Mouse (Mus musculus) right cerebral cortex, adult 18-20 months (tissue): ENCODE data around the gene Rph3al.

Source experiments
- DNase-seq: peaks from one replicate; pipeline ENCODE4 v3.0.0; 2022; ENCODE audit warnings: mixed read lengths

Gene Rph3al

DNA sequence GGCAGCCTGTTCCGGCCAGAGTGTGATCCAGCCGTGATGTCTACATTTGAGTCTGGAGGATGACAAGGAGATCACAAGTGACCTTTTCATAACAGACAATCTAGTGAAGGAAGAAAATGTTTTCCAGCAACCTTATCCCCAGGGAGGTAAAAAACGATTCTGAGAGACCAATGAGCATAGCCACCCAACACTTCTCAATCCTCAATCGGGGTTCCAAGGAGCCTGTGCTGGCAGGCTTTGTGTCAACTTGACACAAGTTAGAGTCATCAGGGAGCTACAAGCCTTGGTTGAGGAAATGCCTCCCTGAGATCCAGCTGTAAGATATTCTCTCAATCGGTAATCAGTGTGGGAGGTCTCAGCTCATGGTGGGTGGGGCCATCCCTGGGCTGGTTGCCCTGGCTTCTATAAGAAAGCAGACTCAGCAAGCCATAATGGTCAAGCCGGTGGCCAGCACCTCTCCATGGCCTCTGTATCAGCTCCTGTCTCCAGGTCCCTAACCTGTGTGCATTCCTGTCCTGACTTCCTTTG is at the start of gene Rph3al:
Gene Rph3al (minus strand): TSS at position 51 of the 528 bp plus-strand sequence.
- no peak for DNase-seq

DNA sequence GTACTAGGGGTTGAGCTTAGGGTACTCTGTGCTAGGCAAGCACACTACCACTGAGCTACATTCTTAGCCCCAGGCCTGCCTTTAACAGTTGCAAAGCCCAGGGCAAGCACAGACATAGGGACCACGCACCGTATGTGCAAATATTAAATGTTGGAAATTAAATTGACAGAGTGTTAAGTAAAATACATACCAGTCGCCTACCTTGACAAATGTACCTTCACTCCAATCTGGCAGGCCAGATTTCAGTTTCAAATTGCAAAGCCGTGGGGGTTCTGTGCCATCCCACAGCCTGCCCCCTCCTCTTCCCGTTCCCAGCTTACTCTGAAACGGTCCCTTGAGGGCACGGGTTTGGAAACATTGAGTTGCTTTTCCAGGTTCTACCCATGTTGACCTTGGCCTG is 47.7 kb upstream of the Rph3al start:
- no peak for DNase-seq

DNA sequence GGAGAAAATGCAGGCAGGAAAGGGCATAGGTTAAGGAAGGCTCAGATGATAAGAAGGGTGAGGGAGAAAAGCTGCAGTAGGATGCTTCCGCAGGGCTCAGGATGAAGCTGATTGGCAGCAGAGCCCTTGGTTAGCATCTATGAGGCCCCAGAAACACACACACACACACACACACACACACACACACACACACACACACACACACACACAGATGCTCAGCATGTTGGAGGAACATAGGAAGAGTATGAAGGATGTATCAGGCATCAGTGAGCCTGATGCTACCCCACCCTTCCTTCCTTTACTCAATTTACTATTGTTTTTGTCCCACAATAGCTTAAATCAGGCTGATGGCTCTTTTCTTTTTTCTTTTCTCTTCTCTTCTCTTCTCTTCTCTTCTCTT is 46.4 kb upstream of the Rph3al start:
- no peak for DNase-seq

DNA sequence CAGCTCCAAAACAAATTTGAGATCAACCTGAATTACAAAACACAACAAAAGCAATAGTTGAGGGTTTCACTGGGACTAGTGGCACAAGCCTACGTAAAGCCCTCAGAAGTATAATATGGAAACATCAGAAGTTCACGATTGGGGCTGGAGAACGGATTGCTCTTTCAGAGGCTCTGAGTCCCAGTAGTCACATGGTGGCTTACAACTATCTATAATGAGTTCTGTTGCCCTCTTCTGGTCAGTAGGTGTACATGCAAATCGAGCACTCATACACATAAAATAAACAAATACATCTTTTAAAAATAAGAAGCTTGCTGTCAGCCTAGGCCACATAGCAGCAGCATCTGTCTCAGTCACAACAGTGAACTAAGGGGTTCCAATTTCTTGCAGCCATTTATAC is 45.0 kb upstream of the Rph3al start:
- no peak for DNase-seq

DNA sequence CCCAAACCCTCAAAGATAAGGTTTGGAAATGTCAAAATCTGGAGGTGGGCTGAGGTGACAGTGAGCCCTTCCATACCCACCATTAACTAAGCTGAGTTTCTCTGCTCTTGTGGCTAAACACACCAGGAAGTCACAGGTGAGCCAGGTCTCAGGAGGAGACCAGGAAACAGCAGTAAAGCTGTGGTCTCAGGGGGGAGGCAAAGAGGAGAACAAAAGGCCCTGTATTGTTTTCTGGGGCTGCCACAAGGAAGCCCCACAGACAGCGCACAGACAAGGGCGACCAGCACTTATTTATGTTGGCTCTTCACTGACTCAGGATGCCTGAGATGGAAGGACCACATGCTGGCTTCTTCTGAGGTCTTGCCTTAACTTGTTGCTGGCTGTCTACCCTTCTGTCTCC is 42.2 kb upstream of the Rph3al start:
- no peak for DNase-seq

DNA sequence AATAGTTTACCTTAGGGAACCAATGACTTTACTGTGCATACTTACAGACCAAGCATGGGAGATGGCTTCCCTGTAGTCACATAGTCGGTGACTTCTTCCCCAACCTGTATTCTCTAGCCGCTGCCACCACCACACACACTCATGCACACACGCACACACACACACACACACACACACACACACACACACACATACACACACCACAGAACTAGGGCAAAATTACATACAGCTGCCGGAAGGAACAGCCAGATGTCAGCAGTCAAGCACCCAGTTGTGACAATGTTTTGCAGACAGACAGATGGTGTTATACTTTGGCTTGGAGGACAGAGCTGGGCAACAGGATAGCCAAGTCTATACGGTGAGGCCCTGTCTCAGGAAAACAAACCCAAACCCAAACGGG is 39.8 kb upstream of the Rph3al start:
- no peak for DNase-seq

DNA sequence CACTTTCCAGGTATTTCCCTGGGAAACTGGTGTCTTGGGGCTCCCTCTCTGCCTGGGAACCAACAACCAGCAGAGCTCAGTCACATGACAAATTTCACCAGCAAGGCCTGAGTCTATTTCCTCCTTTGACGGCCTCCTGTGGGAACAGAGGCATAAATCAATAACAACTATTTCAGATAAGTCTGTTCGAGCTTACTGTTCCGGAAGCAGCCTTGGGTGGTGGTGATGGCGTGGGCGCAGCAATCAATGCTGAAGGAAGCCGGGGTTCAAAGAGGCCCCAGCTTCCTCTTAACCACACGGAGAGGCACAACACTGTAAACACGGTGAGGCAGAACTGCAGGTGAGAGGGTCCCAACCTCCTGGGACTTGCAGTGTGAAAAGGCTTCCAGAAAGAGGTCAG is 38.5 kb upstream of the Rph3al start:
- no peak for DNase-seq

DNA sequence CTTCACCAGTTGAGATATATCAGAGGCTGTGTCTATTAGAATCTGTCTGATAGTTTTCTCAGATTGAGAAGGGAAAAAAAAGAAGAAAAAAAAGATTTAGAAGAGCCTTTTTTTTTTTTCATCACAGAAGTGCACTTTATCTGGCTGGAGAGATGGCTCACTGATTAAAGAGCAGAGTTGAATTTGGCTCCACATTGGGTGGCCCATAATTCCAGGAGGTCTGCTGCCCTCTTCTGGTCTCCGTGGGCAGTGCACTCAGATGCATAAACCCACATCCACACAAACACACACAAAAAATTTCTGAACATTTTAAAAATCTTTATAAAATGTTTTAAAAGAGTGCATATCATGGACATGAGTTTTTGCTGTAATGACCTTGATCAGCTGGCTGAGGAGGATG is 35.8 kb upstream of the Rph3al start:
- no peak for DNase-seq

DNA sequence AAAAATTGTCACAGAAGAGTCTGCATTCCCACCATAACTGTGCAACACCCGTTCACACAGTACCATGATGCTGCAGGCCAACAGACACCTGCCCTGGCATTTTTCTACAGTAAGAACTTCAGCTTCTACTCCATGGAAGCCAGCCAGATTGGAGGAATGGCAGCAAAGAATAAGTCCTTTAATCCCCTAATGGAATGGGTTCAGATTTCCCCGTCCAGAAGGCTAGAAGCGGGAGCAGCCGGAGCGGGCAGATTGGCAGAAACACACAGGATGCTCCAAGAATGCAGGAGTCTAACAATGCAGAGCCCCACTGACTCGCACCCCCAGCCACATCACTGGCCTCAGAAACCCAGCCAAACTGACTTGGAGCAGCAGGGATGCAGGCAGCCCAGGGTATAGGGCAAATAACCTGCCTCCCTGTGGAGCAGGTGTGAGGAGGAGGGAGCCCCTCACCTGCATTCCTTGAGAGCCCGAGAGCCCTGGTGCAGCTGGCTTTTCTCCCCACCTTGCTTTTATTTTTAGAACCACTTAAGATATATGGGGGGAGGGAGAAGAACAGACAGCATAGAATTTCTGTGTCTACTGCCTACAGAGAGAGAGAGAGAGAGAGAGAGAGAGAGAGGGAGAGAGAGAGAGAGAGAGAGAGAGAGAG is 34.8 kb upstream of the Rph3al start:
- no peak for DNase-seq

DNA sequence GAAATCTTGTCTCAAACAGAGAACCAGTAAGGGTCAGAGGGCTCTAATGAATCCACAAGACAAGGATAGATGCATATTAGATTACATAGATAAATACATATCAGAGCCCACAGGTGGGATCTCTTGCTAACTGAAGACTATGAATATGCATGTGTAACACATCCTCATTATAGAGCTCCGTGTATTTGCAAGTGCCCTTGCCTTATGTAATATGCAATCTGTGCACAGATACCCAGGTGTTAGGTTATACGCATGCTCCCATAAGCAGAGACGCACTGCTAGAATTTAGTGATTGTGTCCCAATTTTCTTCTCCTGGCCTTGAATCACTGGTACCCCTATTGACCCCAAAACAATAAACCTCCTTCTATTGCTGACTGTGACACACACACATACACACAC is 34.0 kb upstream of the Rph3al start:
- DNase-seq, result no peak

DNA sequence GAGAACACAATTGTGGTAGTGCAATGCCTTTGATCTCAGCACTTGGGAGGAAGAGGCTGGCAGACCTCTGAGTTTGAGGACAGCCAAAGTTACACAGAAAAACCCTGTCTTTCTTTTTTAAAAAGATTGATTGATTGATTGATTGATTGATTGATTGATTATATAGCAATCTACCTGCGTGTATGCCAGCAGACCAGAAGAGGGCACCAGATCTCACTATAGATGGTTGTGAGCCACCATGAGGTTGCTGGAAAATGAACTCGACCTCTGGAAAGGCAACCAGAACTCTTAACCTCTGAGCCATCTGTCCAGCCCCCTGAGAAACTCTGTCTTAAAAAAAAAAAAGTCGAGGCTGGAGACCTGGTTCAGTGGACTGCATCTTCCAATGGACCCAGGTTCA is 32.4 kb upstream of the Rph3al start:
- no peak for DNase-seq

DNA sequence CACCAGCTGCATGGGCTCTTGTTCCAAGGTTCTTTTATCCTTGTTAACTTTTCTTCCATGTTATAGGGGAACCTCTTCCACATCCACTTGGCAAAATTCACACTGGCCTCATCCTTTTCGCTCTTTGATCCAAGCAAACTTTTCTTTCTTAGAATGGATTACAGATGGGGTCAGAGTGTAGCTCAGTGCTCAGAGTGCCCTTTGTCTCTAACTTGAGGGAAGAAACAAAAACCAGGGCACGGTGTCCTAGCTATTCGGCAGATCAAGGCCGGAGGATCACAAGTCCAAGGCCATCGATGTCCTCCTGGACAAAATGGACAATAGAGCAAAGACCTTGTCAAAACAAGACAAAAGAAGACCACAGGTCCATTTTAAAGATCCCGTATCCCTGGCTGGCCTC is 30.5 kb upstream of the Rph3al start:
- no peak for DNase-seq

DNA sequence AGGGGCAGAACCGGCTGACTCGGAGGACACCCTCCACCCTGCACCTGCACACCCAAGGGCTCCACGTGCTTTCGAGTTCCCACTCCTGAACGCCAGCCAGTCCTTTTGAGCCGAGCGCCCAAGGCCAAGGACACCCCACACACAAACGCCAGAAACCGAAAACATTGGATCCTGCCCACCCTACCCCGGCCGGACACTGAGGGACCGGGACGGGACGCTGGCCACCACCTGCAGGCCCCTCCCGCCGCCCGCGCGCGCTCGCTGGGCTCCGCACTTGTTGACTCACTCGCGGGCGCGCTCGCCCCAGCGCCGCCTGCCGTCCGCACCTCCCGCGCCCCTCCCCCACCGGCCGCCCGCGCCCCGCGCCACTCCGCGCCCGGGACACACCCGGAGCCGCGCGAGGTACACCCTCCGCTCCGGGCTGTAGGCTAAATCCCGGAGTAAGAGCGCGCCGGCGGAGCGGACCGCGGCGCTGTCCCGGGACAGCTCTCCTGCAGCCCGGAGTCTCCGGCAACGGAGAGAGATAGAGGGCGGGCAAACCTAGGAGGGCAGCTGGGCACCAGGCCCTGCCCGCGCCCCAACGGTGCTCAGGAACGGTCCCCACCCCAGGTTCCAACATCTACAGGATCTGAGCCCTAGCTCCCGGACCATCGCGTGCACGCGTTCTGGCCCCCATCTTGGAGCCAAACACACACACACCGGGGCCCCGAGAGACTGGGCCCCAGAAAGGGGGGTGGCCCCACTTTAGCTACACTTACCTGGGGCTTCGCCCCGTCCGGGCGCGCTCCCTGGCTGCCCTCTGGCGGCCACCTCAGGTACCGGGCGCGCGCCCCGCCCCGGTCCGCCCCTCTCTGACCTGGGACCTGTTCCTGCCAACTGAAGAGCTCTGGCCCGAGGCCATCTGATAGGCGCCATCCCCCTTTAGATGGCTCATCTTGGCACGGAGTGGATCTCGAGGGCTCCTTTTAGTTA is 28.5 kb upstream of the Rph3al start:
- peak; percentile 63 for DNase-seq

DNA sequence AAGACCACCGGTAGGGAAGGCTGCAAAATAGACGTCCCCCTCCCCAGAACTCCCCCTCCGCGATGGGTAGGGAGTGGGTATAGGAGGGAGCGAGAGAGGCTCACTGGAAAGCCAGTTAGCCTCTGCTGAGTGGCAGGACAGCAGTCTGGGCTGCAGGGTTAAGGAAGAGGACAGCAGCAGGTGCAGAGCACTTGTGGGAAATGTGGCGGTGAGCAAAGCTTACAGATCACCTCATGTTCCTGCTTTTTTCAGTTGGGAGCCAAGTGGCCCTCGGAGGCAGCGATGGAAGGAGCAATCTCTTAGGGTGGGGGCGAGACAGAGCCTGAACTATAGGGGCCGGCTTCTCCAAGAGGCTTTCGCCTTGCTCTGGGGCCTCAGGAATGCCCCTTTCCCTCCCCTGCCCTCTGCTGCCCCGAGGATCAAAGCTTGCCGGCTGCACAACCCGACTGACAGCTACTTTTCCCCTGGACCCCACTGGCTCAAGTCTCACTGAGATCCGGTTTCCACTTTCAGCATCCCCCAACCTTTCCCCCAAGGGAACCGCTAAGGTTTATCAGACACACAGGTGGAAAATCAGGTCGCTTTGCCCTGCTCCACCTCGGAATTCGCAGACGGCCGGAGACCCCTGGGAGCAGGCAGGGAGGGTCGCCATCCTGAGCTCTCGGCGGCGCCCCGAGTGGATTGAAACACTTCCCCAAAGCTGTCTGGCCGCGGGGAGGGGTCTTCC is 27.6 kb upstream of the Rph3al start:
- no peak for DNase-seq

DNA sequence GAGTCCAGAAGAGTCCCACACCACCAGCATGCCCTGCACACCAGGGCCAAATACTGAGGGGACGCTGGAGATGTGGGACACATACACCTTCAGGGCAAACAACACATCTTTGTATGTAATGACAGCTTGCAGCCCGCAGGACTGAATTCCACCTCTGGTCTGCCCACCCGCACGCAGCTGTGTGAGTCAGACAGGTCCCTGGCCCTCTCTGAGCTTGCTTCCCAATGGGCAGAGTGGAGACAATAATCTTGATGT is 26.2 kb upstream of the Rph3al start:
- DNase-seq, result no peak

DNA sequence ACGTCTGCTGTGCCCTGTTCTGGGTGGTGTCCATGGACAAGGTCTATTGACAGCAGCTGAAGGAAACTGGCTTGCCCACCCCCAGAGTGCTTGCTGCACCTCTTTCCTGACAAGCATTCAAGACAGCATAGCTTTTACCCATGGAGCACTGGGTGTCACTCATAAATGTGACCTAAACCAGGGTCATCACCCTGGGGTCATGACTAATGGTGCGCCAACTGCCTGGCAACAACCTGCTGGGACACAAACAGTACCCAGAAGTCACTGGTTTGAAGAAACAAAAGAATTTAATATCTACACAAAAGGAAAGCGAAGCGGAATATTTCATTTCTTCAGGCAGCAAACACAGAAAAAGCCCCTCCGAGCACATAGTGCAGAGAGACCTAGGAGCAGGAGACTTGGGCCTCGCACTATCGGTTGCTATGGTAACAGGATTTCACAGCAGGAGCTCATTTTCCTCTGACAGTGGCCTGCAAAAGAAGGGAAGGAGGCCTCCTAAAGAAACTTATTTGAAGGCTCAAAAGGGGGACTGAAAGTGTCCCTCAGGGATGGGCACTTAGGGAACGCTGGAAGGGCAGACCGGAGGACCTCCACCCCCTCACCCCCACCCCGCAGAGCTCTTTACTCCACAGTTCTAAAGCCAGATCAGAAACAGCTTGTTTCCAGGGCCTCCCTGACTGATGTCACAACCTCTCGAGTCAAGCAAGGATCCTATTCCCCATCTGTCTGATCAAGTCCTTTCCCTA is 25.7 kb upstream of the Rph3al start:
- peak; percentile 42 for DNase-seq

DNA sequence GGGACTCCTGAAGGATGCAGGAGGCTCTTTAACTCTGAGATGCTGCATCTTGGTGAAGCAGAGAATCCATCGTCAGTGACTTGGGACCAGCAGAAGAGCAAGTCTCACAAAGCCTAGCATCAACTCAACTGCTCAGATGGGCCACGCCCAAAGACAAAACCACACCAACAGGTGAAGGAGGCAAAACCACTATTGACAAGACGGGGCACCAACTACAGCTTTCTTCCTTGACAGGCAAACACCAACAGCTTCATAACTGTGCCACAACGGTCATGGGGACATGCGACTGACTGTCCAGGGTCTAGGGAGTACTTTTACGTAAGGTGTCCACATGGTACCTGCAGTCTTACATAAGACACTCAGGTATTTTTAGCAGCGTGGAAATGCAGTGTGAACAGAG is 23.6 kb upstream of the Rph3al start:
- DNase-seq, result peak; percentile 14

DNA sequence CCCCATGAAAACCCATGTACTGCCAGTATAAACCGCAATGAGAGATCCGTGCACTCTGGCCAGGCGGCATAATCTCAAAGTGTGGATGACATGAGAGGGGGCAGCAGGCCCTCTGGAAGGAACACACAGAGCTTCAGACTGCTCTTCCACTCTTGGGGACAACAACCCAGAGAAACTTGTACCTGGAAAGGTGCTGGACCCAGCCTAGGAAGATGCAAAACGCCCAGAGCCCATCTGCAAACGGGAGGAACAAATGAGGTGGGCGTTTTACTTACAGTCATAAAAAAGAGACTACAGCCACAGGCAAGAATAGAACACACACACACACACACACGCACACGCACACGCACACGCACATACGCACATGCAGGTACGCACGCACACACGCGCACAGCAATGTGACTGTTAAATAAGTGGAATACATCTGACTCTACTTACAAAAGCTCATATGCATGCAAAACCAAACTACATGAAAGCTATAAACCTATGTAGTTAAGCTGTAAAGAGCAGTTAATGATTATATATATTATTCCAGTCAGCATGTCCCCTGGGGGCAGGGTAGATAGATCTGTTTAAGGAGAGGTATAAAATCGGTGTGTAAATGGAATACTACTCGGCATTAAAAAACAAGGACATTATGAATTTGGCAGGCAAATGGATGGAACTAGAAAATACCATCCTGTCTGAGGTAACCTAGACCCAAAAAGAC is 19.0 kb upstream of the Rph3al start:
- no peak for DNase-seq

DNA sequence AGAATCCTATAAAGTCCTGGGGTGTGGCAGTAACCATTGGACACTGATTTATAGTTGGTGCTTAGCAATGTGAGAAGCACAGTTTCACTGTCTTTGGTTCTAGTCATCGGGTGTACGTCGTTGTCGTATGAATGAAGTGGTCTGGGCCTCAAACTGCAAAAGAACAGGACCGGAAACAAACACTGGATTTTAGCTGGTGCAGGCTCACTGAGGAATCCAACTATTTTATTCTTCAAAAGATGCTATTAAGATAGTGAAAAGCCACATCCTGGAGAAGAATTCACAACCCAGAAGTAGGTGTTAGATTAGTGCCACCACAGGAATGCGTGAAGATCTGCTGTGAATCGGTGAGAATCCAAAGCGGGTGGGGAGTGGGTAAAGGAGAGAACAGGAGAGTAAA is 18.4 kb upstream of the Rph3al start:
- no peak for DNase-seq

DNA sequence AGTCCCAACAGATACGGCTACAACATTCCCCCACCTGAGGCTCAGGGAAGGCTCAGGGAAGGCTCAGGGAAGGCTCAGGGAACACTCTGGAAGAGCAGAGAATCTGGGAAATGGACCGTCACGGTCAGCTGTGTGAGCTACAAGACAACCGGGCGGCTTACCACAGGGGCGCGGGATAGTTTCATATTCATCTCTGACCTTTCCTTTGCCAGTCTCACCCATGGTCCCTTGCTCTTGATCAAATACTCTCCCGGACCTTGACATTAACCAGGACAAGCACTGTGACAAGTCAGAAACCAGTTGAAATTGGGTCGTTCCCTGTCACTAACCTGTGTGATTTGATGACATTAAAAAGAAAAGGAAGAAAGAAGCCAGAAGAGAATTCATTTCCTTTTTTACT is 16.7 kb upstream of the Rph3al start:
- DNase-seq, result no peak

DNA sequence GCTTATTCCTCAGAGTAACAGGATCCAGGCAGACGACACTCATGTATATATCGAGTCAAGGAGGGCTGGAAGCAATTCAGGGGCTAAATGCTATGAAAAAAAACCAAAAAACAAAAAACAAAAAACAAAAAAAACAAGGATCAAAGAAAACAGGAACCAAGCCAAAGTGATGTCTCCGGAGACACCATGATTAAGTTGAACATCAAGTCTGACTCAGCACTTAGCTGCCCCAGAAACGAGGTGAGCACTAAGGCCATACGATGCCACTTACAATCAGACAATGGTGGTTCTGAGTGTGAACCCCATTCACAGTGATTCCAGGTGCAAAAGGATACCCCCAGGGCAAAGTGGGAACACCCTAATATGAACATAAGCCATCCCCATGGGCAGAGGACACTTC is 13.7 kb upstream of the Rph3al start:
- DNase-seq, result no peak

DNA sequence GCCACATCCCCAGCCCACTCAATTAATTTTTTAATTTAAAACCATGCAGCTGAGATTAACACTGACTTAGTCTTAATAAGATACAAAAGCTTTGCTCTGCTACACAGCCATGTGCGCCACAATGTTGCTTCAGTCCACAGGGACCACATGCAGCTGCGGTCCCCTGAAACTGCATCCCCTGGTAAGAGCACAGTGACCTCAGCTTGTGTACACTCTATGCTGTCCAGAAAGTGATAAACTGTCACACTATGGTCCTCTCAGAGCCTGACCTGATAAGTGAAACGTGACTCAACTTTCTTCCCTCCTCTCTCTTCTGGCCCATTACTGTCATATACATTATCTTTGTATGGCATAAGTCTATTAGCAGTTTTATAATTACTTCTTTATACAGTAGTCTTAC is 12.2 kb upstream of the Rph3al start:
- DNase-seq, result no peak
